Mouse (Mus musculus): Measurements from ENCODE around the gene Snca.

- TF ChIP-seq CTCF (IDR thresholded peaks at IDR 0.05; ENCODE audit: low read depth) (no peak), EP300 (IDR thresholded peaks at IDR 0.05; ENCODE audit: low read depth) (no peak)
Measured at GRCm38 (mm10) chr6:60698072-60698471, 131.6 kb downstream of the Snca start.

All from heart, postnatal 0 days (tissue).